Mouse (Mus musculus) megakaryocyte, embryonic 14.5 days (primary cell): ENCODE results near the gene Cyb5b.

Experiments
- FLI1 ChIP-seq: IDR thresholded peaks from 2 replicates; pipeline ENCODE4 v1.6.1; 2012; ENCODE audit warnings: low read length, inconsistent platforms, mixed read lengths
- GATA1 ChIP-seq: IDR thresholded peaks from 3 replicates; pipeline ENCODE4 v1.6.1; 2012; ENCODE audit warnings: mixed read lengths, low read length, inconsistent platforms, borderline replicate concordance

DNA sequence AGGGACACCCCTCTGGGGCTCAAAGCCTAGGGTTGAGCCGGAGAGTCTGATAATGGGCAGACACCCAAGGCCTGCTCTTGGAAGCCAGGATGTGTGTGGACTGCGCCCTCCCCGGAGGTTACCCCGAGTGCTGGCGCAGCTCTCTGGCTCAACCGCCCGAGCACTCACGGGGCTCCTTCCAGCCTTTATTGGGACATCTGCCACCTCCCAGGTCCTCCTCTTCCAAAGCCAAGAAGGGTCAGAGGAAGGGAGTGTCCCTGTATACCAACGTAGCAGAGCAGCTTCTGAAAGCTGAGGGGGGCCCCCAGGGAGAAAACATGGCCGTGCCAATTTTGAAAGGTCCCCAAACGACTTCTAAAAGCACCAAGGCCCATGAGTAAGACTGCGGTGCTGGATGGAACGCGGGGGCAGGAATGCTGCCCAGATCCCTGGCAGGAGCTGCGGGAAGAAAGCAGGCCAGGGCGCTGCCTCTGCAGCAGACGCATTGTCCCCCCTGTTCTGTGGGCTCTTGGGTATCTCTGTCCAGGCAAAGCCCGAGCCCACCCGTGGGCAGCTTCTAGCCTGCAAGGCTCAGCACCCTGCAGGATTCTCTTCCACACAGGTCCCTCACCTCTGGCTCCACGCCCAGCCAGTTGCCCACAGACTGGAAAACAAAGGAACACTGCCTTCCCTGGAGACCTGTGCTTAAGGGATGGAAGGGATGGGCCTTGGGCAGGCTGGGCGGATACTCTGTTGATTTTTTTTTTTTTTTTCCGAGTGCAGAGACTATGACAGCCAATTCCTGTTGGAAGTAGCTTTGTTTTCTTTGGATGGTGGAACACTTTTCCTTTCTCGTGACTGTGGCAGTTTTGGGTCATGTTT lies 55.5 kb downstream of the Cyb5b start:
- TF ChIP-seq FLI1 (no peak), GATA1 (no peak)
